Comparison of ENCODE assay signal across 23 mouse cellular contexts in genomic region chr2:48446617-48447016, GRCm38 (mm10).
DNase-seq lines count a peak whose midpoint lies in the region; ATAC-seq lines count a peak whose summit lies in the region.
"Had no signal": no experiment of that assay in that cellular context is flagged by ENCODE, and none has a peak within 500 bp of the region (broad histone marks: within the 10 kb centered on the region; RNA-seq: fewer than 3 reads in every experiment).

No protein-coding gene starts in this region.

- peak; percentile 12 to 15 for DNase-seq in cerebellum, postnatal 10 days
- no peak for DNase-seq in cerebellum, adult 11 months
- no peak for DNase-seq in forebrain, embryonic 11.5 days (ENCODE audit: low spot score)
- peak; percentile 25 to 63 for DNase-seq in layer of hippocampus, adult 18-20 months (ENCODE audit: low spot score in 2 of 2)
- DNase-seq in layer of hippocampus, adult 9-10 months (ENCODE audit: low spot score): no peak
- DNase-seq in brain, adult 2 months (ENCODE audit: low read depth, low spot score): peak; percentile 48
- DNase-seq: adrenal gland, adult 8-10 months; adrenal gland, postnatal 36 days; B cell, adult 2 months; cerebellum, adult 18-20 months; cerebellum, adult 9-11 months; gastrocnemius, postnatal 10 days; heart, adult 18-20 months; heart, postnatal 10 days; heart, postnatal 4 days had no signal

- H3K4me1 ChIP-seq in forebrain, embryonic 16.5 days (replicated peaks; ENCODE audit: control insufficient read depth, insufficient read depth, low read length): peaks cover 4% of the 10 kb centered on the region; the same call in 1 of the 2 replicates
- H3K4me1 ChIP-seq in forebrain, embryonic 11.5 days (replicated peaks; ENCODE audit: control insufficient read depth, insufficient read depth, low read length): peaks cover 5% of the 10 kb centered on the region; the same call in 1 of the 2 replicates

- no peak overlapping the region for H3K27ac ChIP-seq in forebrain, embryonic 16.5 days (ENCODE audit: low read length)
- H3K27ac ChIP-seq in forebrain, embryonic 11.5 days (ENCODE audit: low read depth, low read length): no peak overlapping the region
- H3K27ac ChIP-seq: embryonic facial prominence, embryonic 15.5 days; heart, embryonic 10.5 days; hindbrain, embryonic 12.5 days; intestine, embryonic 15.5 days had no signal

- no peak overlapping the region for H3K4me2 ChIP-seq in forebrain, embryonic 16.5 days (ENCODE audit: low read length)
- no peak overlapping the region for H3K4me2 ChIP-seq in forebrain, embryonic 11.5 days (ENCODE audit: low read depth, low read length, severe bottlenecking)
- H3K4me2 ChIP-seq: embryonic facial prominence, embryonic 15.5 days; hindbrain, embryonic 12.5 days; intestine, embryonic 15.5 days had no signal

- peak; percentile 20; the same call in 1 of the 2 replicates for ATAC-seq in forebrain, embryonic 16.5 days
- ATAC-seq in forebrain, embryonic 11.5 days (replicated peaks; ENCODE audit: low FRiP score): no peak
- ATAC-seq: CD4-positive, CD25-positive, alpha-beta regulatory T cell, adult 4 months had no signal

- H3K9me3 ChIP-seq in forebrain, embryonic 16.5 days (ENCODE audit: control insufficient read depth, low read length): no peaks in the 10 kb centered on the region
- no peaks in the 10 kb centered on the region for H3K9me3 ChIP-seq in forebrain, embryonic 11.5 days (ENCODE audit: control insufficient read depth, low read length)
- H3K9me3 ChIP-seq: embryonic facial prominence, embryonic 15.5 days; G1E; heart, embryonic 10.5 days; hindbrain, embryonic 12.5 days; intestine, embryonic 15.5 days had no signal

- no peak overlapping the region for H3K9ac ChIP-seq in forebrain, embryonic 16.5 days (replicated peaks; ENCODE audit: low read depth, low read length)
- no peak overlapping the region for H3K9ac ChIP-seq in forebrain, embryonic 11.5 days (ENCODE audit: low read length)
- H3K9ac ChIP-seq: embryonic facial prominence, embryonic 15.5 days; hindbrain, embryonic 12.5 days; intestine, embryonic 15.5 days had no signal

- WGBS in forebrain, embryonic 16.5 days: 48% methylated on average over 5 of the region's 5 CpGs
- WGBS in forebrain, embryonic 11.5 days: 77% methylated on average over 5 of the region's 5 CpGs

- H3K27me3 ChIP-seq in forebrain, embryonic 16.5 days (replicated peaks; ENCODE audit: control insufficient read depth, insufficient read depth, low read length): no peaks in the 10 kb centered on the region
- H3K27me3 ChIP-seq in forebrain, embryonic 11.5 days (ENCODE audit: control insufficient read depth, insufficient read depth, low read length): no peaks in the 10 kb centered on the region
- H3K27me3 ChIP-seq: embryonic facial prominence, embryonic 15.5 days; hindbrain, embryonic 12.5 days; intestine, embryonic 15.5 days had no signal

- no peaks in the 10 kb centered on the region for H3K36me3 ChIP-seq in forebrain, embryonic 16.5 days (ENCODE audit: control insufficient read depth, insufficient read depth)
- no peaks in the 10 kb centered on the region for H3K36me3 ChIP-seq in forebrain, embryonic 11.5 days (ENCODE audit: control insufficient read depth, insufficient read depth, low read length)
- H3K36me3 ChIP-seq: embryonic facial prominence, embryonic 15.5 days; G1E; heart, embryonic 10.5 days; hindbrain, embryonic 12.5 days; intestine, embryonic 15.5 days had no signal

- no peak overlapping the region for H3K4me3 ChIP-seq in forebrain, embryonic 16.5 days (replicated peaks; ENCODE audit: low read length)
- no peak overlapping the region for H3K4me3 ChIP-seq in forebrain, embryonic 11.5 days (ENCODE audit: low read depth, low read length)
- H3K4me3 ChIP-seq: embryonic facial prominence, embryonic 15.5 days; erythroblast, embryonic 14.5 days; heart, embryonic 10.5 days; hindbrain, embryonic 12.5 days; intestine, embryonic 15.5 days had no signal

Comparison
In these comparisons a context has a peak if more than half of its experiments do, and no peak if none do; other contexts are left out.
1. DNase-seq: peak in cerebellum, postnatal 10 days (2 of 2), layer of hippocampus, adult 18-20 months (2 of 2) and brain, adult 2 months (single experiment); none in cerebellum, adult 11 months (single experiment), forebrain, embryonic 11.5 days (single experiment) and layer of hippocampus, adult 9-10 months (single experiment).